Mouse (Mus musculus) left cerebral cortex, adult 9 months (tissue): ENCODE results near the gene Pbxip1.
A peak's percentile ranks its signal among the peaks of the same experiment; 100 is the strongest.

Experiments
- DNase-seq, 2 experiments: peaks; one replicate each; pipeline ENCODE4 v3.0.0; 2022; ENCODE audit warnings: low spot score in 2 of 2

The Pbxip1 gene

GRCm38 (mm10) chr3:89484766-89485524 lies 48.4 kb downstream of the Pbxip1 start:
- DNase-seq, result peak in 1 of 2 experiments; percentile 62

- DNase-seq, result no peak
These were observed 49.6 kb downstream of the Pbxip1 start for GRCm38 (mm10) chr3:89486111-89486510.

- DNase-seq, result no peak
These were observed 50.6 kb downstream of the Pbxip1 start for GRCm38 (mm10) chr3:89486916-89487702.

- DNase-seq, result no peak
These were observed 54.3 kb downstream of the Pbxip1 start for GRCm38 (mm10) chr3:89490790-89491189.

- DNase-seq, result no peak
These were observed 55.1 kb downstream of the Pbxip1 start for GRCm38 (mm10) chr3:89491559-89491958.

- no peak for DNase-seq
These were observed 56.2 kb downstream of the Pbxip1 start for GRCm38 (mm10) chr3:89492701-89493151.

GRCm38 (mm10) chr3:89494630-89495029 lies 58.1 kb downstream of the Pbxip1 start:
- DNase-seq, result no peak

- no peak for DNase-seq
These were observed 59.9 kb downstream of the Pbxip1 start for GRCm38 (mm10) chr3:89496366-89496765.

GRCm38 (mm10) chr3:89499696-89500095 lies 63.2 kb downstream of the Pbxip1 start:
- DNase-seq, result no peak
